In genomic region chr12:85485890-85486765, GRCm38 (mm10) we compare ENCODE assay signal across 8 mouse cellular contexts. TPM values are rescaled to one million over a fixed set of nuclear protein-coding genes. Genes with fewer than 3 reads are reported as not detected.
DNase-seq lines count a peak whose midpoint lies in the region; ATAC-seq and TF ChIP-seq lines count a peak whose summit lies in the region.

No protein-coding gene starts in this region.

- H3K4me1 ChIP-seq in hindbrain, postnatal 0 days (ENCODE audit: insufficient read depth, low read length): peaks cover 11% of the 10 kb centered on the region

- WGBS in hindbrain, postnatal 0 days: under 1% methylated on average over 52 of the region's 52 CpGs
- under 1% methylated on average over 45 of the region's 52 CpGs for WGBS in macrophage (ENCODE audit: missing documents)

- H3K79me2 ChIP-seq in macrophage (ENCODE audit: inconsistent target): no peaks in the 10 kb centered on the region

- peak; percentile 96 for DNase-seq in ZHBTc4 (ENCODE audit: low read depth, low spot score)
- peak; percentile 89 to 95 for DNase-seq in cerebellum, postnatal 4 days (ENCODE audit: low spot score in 2 of 2)
- DNase-seq in gastrocnemius, adult 2 months: peak; percentile 99
- peak; percentile 95 for DNase-seq in hindbrain, postnatal 0 days (ENCODE audit: low spot score)
- DNase-seq in left cerebral cortex, adult 2 months (ENCODE audit: extremely low spot score in 1 of 2, low spot score in 2 of 2): peak; percentile 95 to 99
- peak; percentile 95 for DNase-seq in retina, postnatal 7 days (ENCODE audit: low read depth, low spot score)
- DNase-seq in urinary bladder, adult 2 months (ENCODE audit: low spot score): peak; percentile 95

- peak overlapping the region; percentile 76 for H3K4me2 ChIP-seq in hindbrain, postnatal 0 days (ENCODE audit: low read depth, low read length)

- intact Hi-C loops in gastrocnemius, adult 2 months (cut with DNase I): loop anchor here (10.0 kb wide), 1 partner anchor 341 kb away; no protein-coding TSS in a partner anchor
- intact Hi-C loops in left cerebral cortex, adult 2 months (cut with DNase I): loop anchor here (1.0 to 10.0 kb wide), 4 partner anchors 13 to 331 kb away; partner anchors contain the start of genes Fos, Rps6kl1 and Tmed10

- TF ChIP-seq CTCF in gastrocnemius, adult 2 months (IDR thresholded peaks at IDR 0.05): no peak
- TF ChIP-seq CTCF in hindbrain, postnatal 0 days (IDR thresholded peaks at IDR 0.05; ENCODE audit: low read depth): no peak
- no peak for TF ChIP-seq CTCF in left cerebral cortex, adult 2 months (IDR thresholded peaks at IDR 0.05)

- H3K27me3 ChIP-seq in hindbrain, postnatal 0 days (ENCODE audit: insufficient read depth, low read length): no peaks in the 10 kb centered on the region

- no peaks in the 10 kb centered on the region for H3K9me3 ChIP-seq in hindbrain, postnatal 0 days (ENCODE audit: low read length)

- H3K4me3 ChIP-seq in gastrocnemius, adult 2 months: peak overlapping the region; percentile 93
- peak overlapping the region; percentile 60 for H3K4me3 ChIP-seq in hindbrain, postnatal 0 days (ENCODE audit: low read length)
- peak overlapping the region; percentile 68 for H3K4me3 ChIP-seq in left cerebral cortex, adult 2 months
- H3K4me3 ChIP-seq in macrophage (ENCODE audit: inconsistent target): peak overlapping the region; percentile 62

- H3K36me3 ChIP-seq in hindbrain, postnatal 0 days (ENCODE audit: insufficient read depth, low read length): no peaks in the 10 kb centered on the region
- no peaks in the 10 kb centered on the region for H3K36me3 ChIP-seq in macrophage (ENCODE audit: inconsistent target)

- peak overlapping the region; percentile 65 for H3K9ac ChIP-seq in hindbrain, postnatal 0 days (replicated peaks; ENCODE audit: low read length)

- peak; percentile 96 for ATAC-seq in hindbrain, postnatal 0 days

- peak overlapping the region; percentile 95 for H3K27ac ChIP-seq in gastrocnemius, adult 2 months
- H3K27ac ChIP-seq in hindbrain, postnatal 0 days: peak overlapping the region; percentile 81
- H3K27ac ChIP-seq in left cerebral cortex, adult 2 months: peak overlapping the region; percentile 97
- H3K27ac ChIP-seq in macrophage: peak overlapping the region; percentile 85

RNA-seq across cellular contexts. Expression of gene Fos, which starts 12.4 kb away (rescaled TPM):
- total RNA-seq in gastrocnemius, adult 2 months (2021): 1 to 10 TPM; 3.6 to 8.7 TPM
- total RNA-seq in hindbrain, postnatal 0 days (2014; rRNA removed): 20.7 and 23.4 TPM in 2 replicates
- 12.1 and 13.5 TPM in 2 replicates for polyA plus RNA-seq in hindbrain, postnatal 0 days (2015; fragmentation: Nextera tagmentation; extraction: Ambion mirVana)
- total RNA-seq in left cerebral cortex, adult 2 months (2021): 10 to 100 TPM; 56.9 to 88.9 TPM
- total RNA-seq in macrophage (2018; cell fraction: chromatin; rRNA removed): 1,000 to 10,000 TPM in 2 of 26 experiments, 100 to 1,000 TPM in 11, 10 to 100 TPM in 13; 13.7 to 1,974 (median 105) TPM
- 1,000 to 10,000 TPM in 4 of 26 experiments, 100 to 1,000 TPM in 13, 10 to 100 TPM in 9; 10.4 to 2,234 (median 166) TPM for total RNA-seq in macrophage (2018; cell fraction: cytosol; rRNA removed)
- 1,000 to 10,000 TPM in 3 of 26 experiments, 100 to 1,000 TPM in 13, 10 to 100 TPM in 10; 15.4 to 1,140 (median 154) TPM for total RNA-seq in macrophage (2018; cell fraction: nucleus; rRNA removed)
- 18.1 to 88.1 TPM (median 21.8 TPM) in 3 replicates for polyA plus RNA-seq in macrophage (2018)
- polyA plus RNA-seq in urinary bladder, adult 2 months (2012; rRNA removed): 28.5 and 37.0 TPM in 2 replicates

Comparison
In these comparisons a context has a peak if more than half of its experiments do, and no peak if none do; other contexts are left out.
1. Peak in every context shown above with its lines: DNase-seq, ATAC-seq, H3K4me3 ChIP-seq and H3K27ac ChIP-seq.